Mouse (Mus musculus): ENCODE measurements around the gene Pnpla7. TPM values are rescaled to one million over a fixed set of nuclear protein-coding genes. Genes with fewer than 3 reads are reported as not detected.

The Pnpla7 gene
- polyA plus RNA-seq, 1 experiment = 10.4 TPM

DNA sequence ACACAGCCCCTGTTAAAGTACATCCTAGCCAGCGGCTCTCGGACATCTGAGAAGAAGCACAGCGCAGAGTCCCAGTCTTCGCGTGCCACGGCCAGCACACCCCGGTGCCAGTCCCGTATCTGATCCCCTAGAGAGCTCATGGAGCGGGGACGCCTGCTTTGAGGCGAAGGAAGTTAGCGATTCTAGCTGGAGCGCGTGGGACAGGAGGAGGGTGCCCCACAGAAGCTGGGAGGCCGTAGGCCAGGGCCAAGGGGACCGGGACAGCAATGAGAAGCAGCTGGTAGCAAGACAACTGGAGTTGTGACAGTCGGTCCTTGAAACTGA lies 118.9 kb downstream of the Pnpla7 start:
- Histone ChIP-seq H3K4me3 (ENCODE audit: insufficient read depth, low read length) (no peak overlapping the region), H3K27ac (ENCODE audit: insufficient read depth, low read length) (no peak overlapping the region), H3K4me1 (ENCODE audit: control insufficient read depth, insufficient read depth, low read length) (no peaks in the 10 kb centered on the region)
- TF ChIP-seq POLR2A (IDR thresholded peaks at IDR 0.05; ENCODE audit: low read depth, low read length) (no peak), CTCF (IDR thresholded peaks at IDR 0.05; ENCODE audit: borderline replicate concordance, insufficient read depth, low read length) (no peak)

DNA sequence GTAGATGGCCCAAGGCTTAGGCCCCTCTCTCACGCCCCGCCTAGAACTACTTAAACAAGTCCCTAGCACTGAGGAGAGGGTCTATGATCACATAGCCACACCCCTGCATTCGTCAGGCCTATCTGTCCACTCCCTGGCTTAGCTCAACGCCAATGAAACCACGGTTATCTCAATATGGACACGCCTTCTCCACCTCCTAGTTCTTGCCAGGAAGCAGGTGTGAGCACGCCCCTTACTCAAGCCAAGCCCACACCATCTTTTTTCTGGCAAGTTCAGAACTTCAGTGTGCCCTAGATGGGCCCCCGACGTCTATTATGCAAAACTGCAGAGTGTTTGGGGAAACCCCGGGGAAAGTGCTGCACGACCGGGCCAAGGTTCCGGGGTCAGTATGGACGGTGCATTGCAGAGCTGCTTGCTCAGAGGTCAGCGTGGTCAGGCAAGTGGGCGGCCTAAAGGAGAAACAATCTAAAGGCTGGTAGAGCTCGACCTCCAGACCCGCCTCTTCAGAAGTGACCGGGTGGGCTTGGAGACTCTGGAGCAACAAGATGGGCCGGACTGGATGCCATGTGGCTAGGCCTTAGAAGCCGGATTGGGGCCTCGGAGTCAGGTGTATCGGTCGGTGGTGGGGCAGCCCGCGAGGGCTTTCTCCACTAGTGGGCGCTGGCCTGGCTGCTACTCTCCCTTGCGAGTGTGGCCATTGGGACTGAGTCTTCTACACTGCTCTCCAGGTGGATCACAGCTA lies 119.4 kb downstream of the Pnpla7 start, which contains the start of gene Noxa1:
Noxa1 (minus strand) TSS at position 41 of the 742 bp plus-strand sequence.
- Histone ChIP-seq H3K27ac (ENCODE audit: insufficient read depth, low read length) (no peak within 1 kb of the TSS), H3K4me1 (ENCODE audit: control insufficient read depth, insufficient read depth, low read length) (no peaks in the 10 kb centered on the region), H3K4me3 (ENCODE audit: insufficient read depth, low read length) (no peak within 1 kb of the TSS)
- TF ChIP-seq POLR2A (IDR thresholded peaks at IDR 0.05; ENCODE audit: low read depth, low read length) = no peak
- TF ChIP-seq CTCF (IDR thresholded peaks at IDR 0.05; ENCODE audit: borderline replicate concordance, insufficient read depth, low read length) = no peak

DNA sequence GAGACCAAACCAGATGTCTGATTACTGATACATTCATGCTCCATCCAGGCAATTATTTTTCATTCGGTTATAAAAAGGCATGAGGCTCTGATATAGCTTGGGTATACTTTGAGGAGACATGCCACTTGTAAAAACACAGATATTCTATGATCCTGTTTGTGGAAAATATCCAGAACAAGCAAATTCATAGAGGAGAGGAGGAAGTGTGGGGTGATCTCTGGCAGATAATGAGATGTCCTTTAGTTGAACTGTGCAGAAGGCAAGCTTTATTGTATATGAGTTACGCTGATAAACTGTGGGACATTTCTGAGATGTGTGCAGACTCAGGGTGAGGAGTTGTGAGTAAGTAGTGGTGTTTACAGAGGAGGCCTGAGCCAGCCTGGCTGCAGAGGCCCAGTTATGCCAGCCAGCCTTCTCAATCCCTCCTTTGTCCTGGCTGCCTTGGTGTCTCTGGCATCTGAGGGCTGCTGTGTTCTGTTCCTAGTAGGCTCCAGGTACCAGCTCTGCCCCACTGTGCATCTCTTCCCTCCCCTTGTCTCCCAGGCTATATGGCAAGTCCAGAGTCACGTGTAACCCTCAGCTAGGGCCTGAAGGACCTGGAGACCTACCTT lies 122.3 kb downstream of the Pnpla7 start:
- no peak overlapping the region for H3K27ac ChIP-seq (ENCODE audit: insufficient read depth, low read length)
- H3K4me1 ChIP-seq (ENCODE audit: control insufficient read depth, insufficient read depth, low read length) = no peaks in the 10 kb centered on the region
- TF ChIP-seq CTCF (IDR thresholded peaks at IDR 0.05; ENCODE audit: borderline replicate concordance, insufficient read depth, low read length) (no peak), POLR2A (IDR thresholded peaks at IDR 0.05; ENCODE audit: low read depth, low read length) (no peak)
- no peak overlapping the region for H3K4me3 ChIP-seq (ENCODE audit: insufficient read depth, low read length)

DNA sequence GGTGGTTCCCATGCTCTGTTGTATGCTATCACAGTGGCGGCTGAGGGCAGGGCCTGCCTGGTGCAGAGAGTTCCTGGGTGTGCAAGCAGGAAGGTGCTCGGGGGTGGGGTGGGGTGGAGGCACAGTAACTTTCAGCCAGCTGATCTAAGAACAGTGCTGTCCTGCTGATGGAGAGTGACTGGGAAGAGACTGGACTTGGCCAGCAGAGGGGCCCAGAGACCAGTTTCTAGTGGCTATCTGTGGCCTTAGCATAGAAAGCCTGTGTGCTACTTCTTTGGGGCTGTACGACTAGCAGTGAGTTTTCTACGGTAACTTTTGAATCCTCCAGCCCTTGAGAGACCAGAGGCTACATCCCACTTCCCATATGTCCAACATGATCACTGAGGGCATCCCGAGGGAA lies 123.1 kb downstream of the Pnpla7 start:
- TF ChIP-seq CTCF (IDR thresholded peaks at IDR 0.05; ENCODE audit: borderline replicate concordance, insufficient read depth, low read length) = no peak
- no peak for TF ChIP-seq POLR2A (IDR thresholded peaks at IDR 0.05; ENCODE audit: low read depth, low read length)
- Histone ChIP-seq H3K27ac (ENCODE audit: insufficient read depth, low read length) (no peak overlapping the region), H3K4me3 (ENCODE audit: insufficient read depth, low read length) (no peak overlapping the region), H3K4me1 (ENCODE audit: control insufficient read depth, insufficient read depth, low read length) (no peaks in the 10 kb centered on the region)

DNA sequence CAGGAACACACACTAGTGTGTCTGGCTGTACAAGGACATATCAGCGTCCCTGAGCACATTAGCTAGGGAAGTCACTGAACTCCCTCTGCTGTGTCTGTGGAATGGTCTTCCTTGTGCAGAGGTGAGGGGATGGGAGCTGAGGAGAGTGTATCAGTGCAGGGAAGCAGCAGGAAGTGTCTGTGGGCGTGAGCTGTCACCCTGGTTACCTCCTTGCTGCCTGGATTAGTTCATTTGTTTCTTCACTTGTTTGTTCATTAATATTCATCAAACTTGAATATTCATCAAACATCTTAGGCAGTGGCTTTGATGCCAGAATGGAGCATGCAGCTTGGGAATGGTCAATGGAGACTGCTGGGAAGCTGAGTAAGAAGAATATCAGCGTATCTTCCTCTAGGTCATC lies 123.9 kb downstream of the Pnpla7 start:
- Histone ChIP-seq H3K4me3 (ENCODE audit: insufficient read depth, low read length) (no peak overlapping the region), H3K27ac (ENCODE audit: insufficient read depth, low read length) (no peak overlapping the region), H3K4me1 (ENCODE audit: control insufficient read depth, insufficient read depth, low read length) (no peaks in the 10 kb centered on the region)
- TF ChIP-seq POLR2A (IDR thresholded peaks at IDR 0.05; ENCODE audit: low read depth, low read length) = no peak
- no peak for TF ChIP-seq CTCF (IDR thresholded peaks at IDR 0.05; ENCODE audit: borderline replicate concordance, insufficient read depth, low read length)

Other genes starting within 250 kb of the Pnpla7 start
- 1.3 and 1.4 TPM in 2 replicates for gene Cacna1b, start 212.9 kb upstream of the Pnpla7 start, polyA plus RNA-seq (2011; ENCODE audit: insufficient read length, low read depth, missing spikeins)
- 58.6 and 65.5 TPM in 2 replicates for gene Ehmt1, start 56.4 kb upstream of the Pnpla7 start, polyA plus RNA-seq (2011; ENCODE audit: insufficient read length, low read depth, missing spikeins)
- gene Arrdc1, start 40.8 kb upstream of the Pnpla7 start, polyA plus RNA-seq (2011; ENCODE audit: insufficient read length, low read depth, missing spikeins) = 13.2 and 15.2 TPM in 2 replicates
- 24.7 and 28.7 TPM in 2 replicates for gene Zmynd19, start 26.2 kb upstream of the Pnpla7 start, polyA plus RNA-seq (2011; ENCODE audit: insufficient read length, low read depth, missing spikeins)
- gene Dph7, start 13.6 kb upstream of the Pnpla7 start, polyA plus RNA-seq (2011; ENCODE audit: insufficient read length, low read depth, missing spikeins) = 12.5 and 14.8 TPM in 2 replicates
- gene Mrpl41, start 935 bp upstream of the Pnpla7 start, polyA plus RNA-seq (2011; ENCODE audit: insufficient read length, low read depth, missing spikeins) = 39.1 and 46.0 TPM in 2 replicates
- gene Nsmf, start 78.3 kb downstream of the Pnpla7 start, polyA plus RNA-seq (2011; ENCODE audit: insufficient read length, low read depth, missing spikeins) = 46.7 and 47.8 TPM in 2 replicates
- gene Entpd8, start 104.3 kb downstream of the Pnpla7 start, polyA plus RNA-seq (2011; ENCODE audit: insufficient read length, low read depth, missing spikeins) = not detected in 2 replicates
- gene Noxa1, start 119.1 kb downstream of the Pnpla7 start, polyA plus RNA-seq (2011; ENCODE audit: insufficient read length, low read depth, missing spikeins) = not detected in 2 replicates
- gene Nrarp, start 204.7 kb downstream of the Pnpla7 start, polyA plus RNA-seq (2011; ENCODE audit: insufficient read length, low read depth, missing spikeins) = 1.7 and 3.2 TPM in 2 replicates
- gene Tor4a, start 220.9 kb downstream of the Pnpla7 start, polyA plus RNA-seq (2011; ENCODE audit: insufficient read length, low read depth, missing spikeins) = 17.5 and 21.8 TPM in 2 replicates
- gene Nelfb, start 235.5 kb downstream of the Pnpla7 start, polyA plus RNA-seq (2011; ENCODE audit: insufficient read length, low read depth, missing spikeins) = 38.8 and 42.3 TPM in 2 replicates
- not detected in 2 replicates for gene Stpg3, start 238.6 kb downstream of the Pnpla7 start, polyA plus RNA-seq (2011; ENCODE audit: insufficient read length, low read depth, missing spikeins)
- gene Fam166a, start 242.7 kb downstream of the Pnpla7 start, polyA plus RNA-seq (2011; ENCODE audit: insufficient read length, low read depth, missing spikeins) = not detected in 2 replicates
- gene Tubb4b, start 248.7 kb downstream of the Pnpla7 start, polyA plus RNA-seq (2011; ENCODE audit: insufficient read length, low read depth, missing spikeins) = 209 and 237 TPM in 2 replicates